Mouse (Mus musculus) myocyte (in vitro differentiated cells): ENCODE results near the gene Tmprss13.

Experiments
- E2F4 ChIP-seq: IDR thresholded peaks from one replicate; pipeline ENCODE4 v1.6.1; 2011; ENCODE audit warnings: mild to moderate bottlenecking, control low read depth, moderate library complexity; ENCODE audit not compliant: insufficient read depth
- MAX ChIP-seq: IDR thresholded peaks from one replicate; pipeline ENCODE4 v1.6.1; 2011; ENCODE audit warnings: low read depth, mild to moderate bottlenecking, control low read depth
- MYOD1 ChIP-seq, 3 experiments: IDR thresholded peaks; one replicate each; pipeline ENCODE4 v1.6.1; 2011; ENCODE audit warnings: control low read depth in 2 of 3, low read depth in 2 of 3, mild to moderate bottlenecking in 2 of 3, moderate library complexity in 1 of 3; ENCODE audit not compliant: insufficient read length in 2 of 3, control insufficient read depth in 1 of 3
- POLR2A ChIP-seq: IDR thresholded peaks from one replicate; pipeline ENCODE4 v1.6.1; 2011; ENCODE audit warnings: low read depth, mild to moderate bottlenecking, control low read depth, moderate library complexity; ENCODE audit not compliant: insufficient read length
- POLR2AphosphoS2 ChIP-seq: IDR thresholded peaks from one replicate; pipeline ENCODE4 v1.6.1; 2011; ENCODE audit warnings: low read depth, control low read depth; ENCODE audit not compliant: insufficient read length
- REST ChIP-seq: IDR thresholded peaks from one replicate; pipeline ENCODE4 v1.6.1; 2011; ENCODE audit warnings: mild to moderate bottlenecking, control low read depth, moderate library complexity; ENCODE audit not compliant: insufficient read depth, insufficient read length
- USF1 ChIP-seq: IDR thresholded peaks from one replicate; pipeline ENCODE4 v1.6.1; 2011; ENCODE audit warnings: low read depth, mild to moderate bottlenecking, control low read depth, moderate library complexity

GRCm38 (mm10) chr9:45282466-45282865 lies 36.4 kb upstream of the Tmprss13 start:
- TF ChIP-seq POLR2AphosphoS2, result no peak
- no peak for TF ChIP-seq USF1
- TF ChIP-seq REST, result no peak
- TF ChIP-seq POLR2A, result no peak
- no peak for TF ChIP-seq MAX
- no peak for TF ChIP-seq MYOD1 (IDR thresholded peaks at IDR 0.05; ENCODE audit: control insufficient read depth in 1 of 3, insufficient read length in 2 of 3, low read depth in 2 of 3)
- no peak for TF ChIP-seq E2F4
